In the genomic region with DNA sequence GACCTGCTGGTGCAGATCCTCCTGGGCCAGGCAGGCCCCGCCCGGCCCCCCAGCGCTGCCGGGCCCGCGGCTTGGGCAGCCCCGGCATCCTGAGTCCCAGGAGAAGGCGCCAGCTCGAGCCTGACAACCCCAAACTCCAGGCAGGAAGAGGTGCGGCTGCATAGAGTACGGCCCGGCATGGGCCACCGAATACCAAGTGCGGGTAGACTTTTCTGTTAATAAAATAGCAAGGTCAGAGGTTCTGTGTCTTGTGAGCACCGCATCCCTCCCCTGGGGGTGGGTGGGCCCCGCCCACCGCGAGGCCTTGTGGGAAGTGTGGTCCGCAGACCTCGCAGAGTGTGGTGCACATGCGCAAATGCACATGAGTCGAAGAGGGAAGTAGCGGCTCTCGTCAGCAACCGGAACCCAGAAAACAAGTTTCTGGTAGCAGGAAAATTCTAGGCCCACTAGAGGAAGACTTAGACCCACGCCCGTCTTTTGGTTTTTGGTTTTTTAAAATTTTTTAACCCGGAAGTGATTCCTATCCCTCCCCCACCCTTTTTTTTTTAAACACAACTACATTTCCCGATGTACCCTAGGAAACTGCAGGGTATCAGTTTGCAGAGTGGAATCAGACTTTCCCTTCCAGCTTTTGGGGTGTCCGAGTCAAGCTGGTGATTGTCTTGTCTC, we compare ENCODE assay signal across 7 mouse cellular contexts. TPM values are rescaled to one million over a fixed set of nuclear protein-coding genes. Genes with fewer than 3 reads are reported as not detected.
A peak's percentile ranks its signal among the peaks of the same experiment; 100 is the strongest.
DNase-seq lines count a peak whose midpoint lies in the region; ATAC-seq and TF ChIP-seq lines count a peak whose summit lies in the region.

No protein-coding gene starts in this region.

- no peak for TF ChIP-seq CTCF in kidney, adult 2 months (conservative IDR thresholded peaks at IDR 0.05; ENCODE audit: insufficient read depth, insufficient read length, low read depth, low read length)
- TF ChIP-seq CTCF in spleen, adult 2 months (IDR thresholded peaks at IDR 0.05; ENCODE audit: extremely low read depth, insufficient read depth, insufficient read length, insufficient replicate concordance) = no peak

- H3K36me3 ChIP-seq in embryonic facial prominence, embryonic 12.5 days = peaks cover 15% of the 10 kb centered on the region
- H3K36me3 ChIP-seq in kidney, adult 2 months (ENCODE audit: control insufficient read depth, insufficient read depth, low read length) = no peaks in the 10 kb centered on the region
- peaks cover 17% of the 10 kb centered on the region for H3K36me3 ChIP-seq in limb, embryonic 12.5 days
- no peaks in the 10 kb centered on the region for H3K36me3 ChIP-seq in midbrain, embryonic 15.5 days (replicated peaks)
- no peaks in the 10 kb centered on the region for H3K36me3 ChIP-seq in spleen, adult 2 months (ENCODE audit: control insufficient read depth, insufficient read depth, low read length)

- peak overlapping the region; percentile 88 for H3K27ac ChIP-seq in embryonic facial prominence, embryonic 12.5 days
- H3K27ac ChIP-seq in kidney, adult 2 months (ENCODE audit: insufficient read depth, low read depth, low read length) = peak overlapping the region; percentile 78
- H3K27ac ChIP-seq in limb, embryonic 12.5 days = peak overlapping the region; percentile 87
- peak overlapping the region; percentile 64 for H3K27ac ChIP-seq in midbrain, embryonic 15.5 days
- peak overlapping the region; percentile 88 for H3K27ac ChIP-seq in spleen, adult 2 months (ENCODE audit: insufficient read depth, low read length)

- H3K4me3 ChIP-seq in embryonic facial prominence, embryonic 12.5 days = peak overlapping the region; percentile 52
- H3K4me3 ChIP-seq in kidney, adult 2 months (ENCODE audit: insufficient read depth, low read depth, low read length) = peak overlapping the region; percentile 68
- H3K4me3 ChIP-seq in limb, embryonic 12.5 days (replicated peaks) = peak overlapping the region; percentile 56
- H3K4me3 ChIP-seq in midbrain, embryonic 15.5 days = peak overlapping the region; percentile 51
- peak overlapping the region; percentile 57 for H3K4me3 ChIP-seq in spleen, adult 2 months (ENCODE audit: extremely low read depth, insufficient read depth, insufficient read length)

- H3K9ac ChIP-seq in embryonic facial prominence, embryonic 12.5 days = peak overlapping the region; percentile 69
- peak overlapping the region; percentile 68 for H3K9ac ChIP-seq in limb, embryonic 12.5 days (replicated peaks)
- peak overlapping the region; percentile 54 for H3K9ac ChIP-seq in midbrain, embryonic 15.5 days

- H3K9me3 ChIP-seq in embryonic facial prominence, embryonic 12.5 days = no peaks in the 10 kb centered on the region
- H3K9me3 ChIP-seq in limb, embryonic 12.5 days = no peaks in the 10 kb centered on the region
- no peaks in the 10 kb centered on the region for H3K9me3 ChIP-seq in midbrain, embryonic 15.5 days

- H3K4me2 ChIP-seq in embryonic facial prominence, embryonic 12.5 days (replicated peaks) = peak overlapping the region; percentile 75
- H3K4me2 ChIP-seq in limb, embryonic 12.5 days = peak overlapping the region; percentile 83
- peak overlapping the region; percentile 95 for H3K4me2 ChIP-seq in midbrain, embryonic 15.5 days

- DNase-seq in adrenal gland, postnatal 25 days = peak; percentile 94
- DNase-seq in heart, adult 18-20 months = peak; percentile 96 to 97
- DNase-seq in kidney, adult 2 months = peak; percentile 98
- peak; percentile 96 to 97 for DNase-seq in spleen, adult 2 months (ENCODE audit: low read depth in 1 of 2, low spot score in 2 of 2)

- 1% methylated on average over 30 of the region's 30 CpGs for WGBS in embryonic facial prominence, embryonic 12.5 days
- WGBS in kidney, adult 2 months = under 1% methylated on average over 30 of the region's 30 CpGs
- 1% methylated on average over 30 of the region's 30 CpGs for WGBS in limb, embryonic 12.5 days
- under 1% methylated on average over 30 of the region's 30 CpGs for WGBS in midbrain, embryonic 15.5 days
- 2% methylated on average over 30 of the region's 30 CpGs for WGBS in spleen, adult 2 months

- no peak for TF ChIP-seq POLR2A in kidney, adult 2 months (IDR thresholded peaks at IDR 0.05; ENCODE audit: low read depth, low read length)
- no peak for TF ChIP-seq POLR2A in spleen, adult 2 months (IDR thresholded peaks at IDR 0.05; ENCODE audit: low read depth, low read length)

- H3K4me1 ChIP-seq in embryonic facial prominence, embryonic 12.5 days = peaks cover 28% of the 10 kb centered on the region
- peaks cover 11% of the 10 kb centered on the region; the same call in 1 of the 2 replicates for H3K4me1 ChIP-seq in kidney, adult 2 months (ENCODE audit: control insufficient read depth, insufficient read depth, low read length)
- peaks cover 32% of the 10 kb centered on the region for H3K4me1 ChIP-seq in limb, embryonic 12.5 days (replicated peaks)
- H3K4me1 ChIP-seq in midbrain, embryonic 15.5 days = peaks cover 27% of the 10 kb centered on the region
- peaks cover 7% of the 10 kb centered on the region for H3K4me1 ChIP-seq in spleen, adult 2 months (ENCODE audit: control insufficient read depth, insufficient read depth, insufficient read length)

- ATAC-seq in embryonic facial prominence, embryonic 12.5 days (ENCODE audit: insufficient number of reproducible peaks, insufficient read depth, low FRiP score, low TSS enrichment) = peak; percentile 74
- ATAC-seq in limb, embryonic 12.5 days (ENCODE audit: insufficient number of reproducible peaks, insufficient read depth, low FRiP score, low TSS enrichment, low read depth) = peak; percentile 75
- ATAC-seq in midbrain, embryonic 15.5 days (replicated peaks) = peak; percentile 87

- H3K27me3 ChIP-seq in embryonic facial prominence, embryonic 12.5 days = peaks cover 13% of the 10 kb centered on the region; the same call in 1 of the 2 replicates
- H3K27me3 ChIP-seq in kidney, adult 2 months (replicated peaks; ENCODE audit: control insufficient read depth, insufficient read depth, low read length) = no peaks in the 10 kb centered on the region
- peaks cover 17% of the 10 kb centered on the region for H3K27me3 ChIP-seq in limb, embryonic 12.5 days
- peaks cover 18% of the 10 kb centered on the region for H3K27me3 ChIP-seq in midbrain, embryonic 15.5 days (replicated peaks)
- H3K27me3 ChIP-seq in spleen, adult 2 months (ENCODE audit: control insufficient read depth, insufficient read depth, low read length) = no peaks in the 10 kb centered on the region

RNA-seq across cellular contexts. Expression of gene 1700067K01Rik, which starts 3.4 kb away (rescaled TPM):
- total RNA-seq in adrenal gland, postnatal 25 days (2021) = 0.67 TPM in 1 of 2 replicates, not detected in the other
- polyA plus RNA-seq in embryonic facial prominence, embryonic 12.5 days (2016; fragmentation: Nextera tagmentation; extraction: Ambion mirVana) = 1.9 and 2.0 TPM in 2 replicates
- under 1 TPM in 1 of 2 experiments, not detected in 1; 0.20 TPM for total RNA-seq in heart, adult 18-20 months (2021)
- 5.1 and 7.0 TPM in 2 replicates for polyA plus RNA-seq in kidney, adult 2 months (2012; rRNA removed)
- polyA plus RNA-seq in limb, embryonic 12.5 days (2016; fragmentation: Nextera tagmentation; extraction: Ambion mirVana) = 0.73 and 1.6 TPM in 2 replicates
- polyA plus RNA-seq in midbrain, embryonic 15.5 days (2015; fragmentation: Nextera tagmentation; extraction: Ambion mirVana) = 0.66 and 1.0 TPM in 2 replicates
- 0.46 and 0.63 TPM in 2 replicates for polyA plus RNA-seq in spleen, adult 2 months (2012; rRNA removed)

RNA-seq across cellular contexts. Expression of gene Samd1, which starts 7.2 kb away (rescaled TPM):
- 44.8 and 49.8 TPM in 2 replicates for total RNA-seq in adrenal gland, postnatal 25 days (2021)
- 11.6 and 14.1 TPM in 2 replicates for polyA plus RNA-seq in embryonic facial prominence, embryonic 12.5 days (2016; fragmentation: Nextera tagmentation; extraction: Ambion mirVana)
- 10 to 100 TPM; 22.0 to 26.7 TPM for total RNA-seq in heart, adult 18-20 months (2021)
- 37.2 and 44.5 TPM in 2 replicates for polyA plus RNA-seq in kidney, adult 2 months (2012; rRNA removed)
- 13.0 and 14.4 TPM in 2 replicates for polyA plus RNA-seq in limb, embryonic 12.5 days (2016; fragmentation: Nextera tagmentation; extraction: Ambion mirVana)
- 7.1 and 7.2 TPM in 2 replicates for polyA plus RNA-seq in midbrain, embryonic 15.5 days (2015; fragmentation: Nextera tagmentation; extraction: Ambion mirVana)
- 39.5 and 53.7 TPM in 2 replicates for polyA plus RNA-seq in spleen, adult 2 months (2012; rRNA removed)

RNA-seq across cellular contexts. Expression of gene 2210011C24Rik, which starts 7.3 kb away (rescaled TPM):
- total RNA-seq in adrenal gland, postnatal 25 days (2021) = not detected in 2 replicates
- 0.28 TPM in 1 of 2 replicates, not detected in the other for polyA plus RNA-seq in embryonic facial prominence, embryonic 12.5 days (2016; fragmentation: Nextera tagmentation; extraction: Ambion mirVana)
- 1 to 10 TPM; 2.0 to 3.1 TPM for total RNA-seq in heart, adult 18-20 months (2021)
- polyA plus RNA-seq in kidney, adult 2 months (2012; rRNA removed) = 9.1 and 14.3 TPM in 2 replicates
- polyA plus RNA-seq in limb, embryonic 12.5 days (2016; fragmentation: Nextera tagmentation; extraction: Ambion mirVana) = 0.64 TPM in 1 of 2 replicates, not detected in the other
- polyA plus RNA-seq in midbrain, embryonic 15.5 days (2015; fragmentation: Nextera tagmentation; extraction: Ambion mirVana) = 0.26 and 0.39 TPM in 2 replicates
- polyA plus RNA-seq in spleen, adult 2 months (2012; rRNA removed) = 0.60 and 4.4 TPM in 2 replicates

RNA-seq across cellular contexts. Expression of gene Palm3, which starts 16.6 kb away (rescaled TPM):
- total RNA-seq in adrenal gland, postnatal 25 days (2021) = 0.76 and 1.4 TPM in 2 replicates
- 9.0 and 9.4 TPM in 2 replicates for polyA plus RNA-seq in embryonic facial prominence, embryonic 12.5 days (2016; fragmentation: Nextera tagmentation; extraction: Ambion mirVana)
- under 1 TPM; 0.30 to 0.33 TPM for total RNA-seq in heart, adult 18-20 months (2021)
- polyA plus RNA-seq in kidney, adult 2 months (2012; rRNA removed) = 7.8 and 7.9 TPM in 2 replicates
- 4.7 and 6.7 TPM in 2 replicates for polyA plus RNA-seq in limb, embryonic 12.5 days (2016; fragmentation: Nextera tagmentation; extraction: Ambion mirVana)
- polyA plus RNA-seq in midbrain, embryonic 15.5 days (2015; fragmentation: Nextera tagmentation; extraction: Ambion mirVana) = 2.6 and 2.8 TPM in 2 replicates
- polyA plus RNA-seq in spleen, adult 2 months (2012; rRNA removed) = 0.22 and 0.23 TPM in 2 replicates

RNA-seq across cellular contexts. Expression of gene Prkaca, which starts 31.9 kb away (rescaled TPM):
- 284 and 302 TPM in 2 replicates for total RNA-seq in adrenal gland, postnatal 25 days (2021)
- polyA plus RNA-seq in embryonic facial prominence, embryonic 12.5 days (2016; fragmentation: Nextera tagmentation; extraction: Ambion mirVana) = 191 and 206 TPM in 2 replicates
- 100 to 1,000 TPM; 327 to 347 TPM for total RNA-seq in heart, adult 18-20 months (2021)
- polyA plus RNA-seq in kidney, adult 2 months (2012; rRNA removed) = 88.3 and 95.6 TPM in 2 replicates
- 186 and 196 TPM in 2 replicates for polyA plus RNA-seq in limb, embryonic 12.5 days (2016; fragmentation: Nextera tagmentation; extraction: Ambion mirVana)
- 228 and 238 TPM in 2 replicates for polyA plus RNA-seq in midbrain, embryonic 15.5 days (2015; fragmentation: Nextera tagmentation; extraction: Ambion mirVana)
- polyA plus RNA-seq in spleen, adult 2 months (2012; rRNA removed) = 26.7 and 31.5 TPM in 2 replicates

Comparison
In these comparisons a context has a peak if more than half of its experiments do, and no peak if none do; other contexts are left out.
1. Peak in every context shown above with its lines: DNase-seq, ATAC-seq, H3K4me3 ChIP-seq and H3K27ac ChIP-seq.